ENCODE assay signal across 16 mouse cellular contexts in the genomic region with DNA sequence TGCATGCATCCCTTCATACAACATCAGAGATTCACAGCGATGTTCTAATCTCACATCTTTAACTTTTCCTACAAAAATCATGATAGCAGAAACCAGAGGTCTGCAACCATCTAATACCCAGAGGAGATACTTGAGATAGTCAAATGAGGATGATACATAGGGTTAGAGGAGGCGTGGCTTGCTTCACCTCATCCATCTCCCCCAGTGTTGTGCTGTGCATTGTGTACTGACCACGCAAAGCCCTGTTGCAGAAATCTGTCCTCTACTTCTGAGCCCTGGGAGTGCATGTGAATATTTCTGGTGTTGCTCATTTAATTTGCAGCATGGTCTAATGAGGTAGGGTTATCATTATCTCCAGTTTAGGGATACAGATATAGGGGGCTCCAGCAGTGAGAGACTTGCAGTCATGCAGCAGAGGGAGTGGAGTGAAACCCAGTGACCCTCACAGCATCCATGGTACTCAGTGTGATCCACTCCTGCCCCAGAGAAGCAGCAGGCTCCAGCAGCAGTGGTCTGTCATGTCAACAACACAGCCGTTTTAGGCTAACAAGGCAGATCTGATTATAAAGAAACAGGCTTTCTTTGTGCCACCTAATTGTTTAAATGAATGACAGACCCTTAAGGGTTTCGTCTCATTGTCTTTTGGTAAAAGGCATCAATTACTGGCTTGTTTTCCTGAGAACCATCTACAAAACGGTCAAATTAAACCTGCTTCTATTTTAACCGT.
DNase-seq lines count a peak whose midpoint lies in the region; ATAC-seq and TF ChIP-seq lines count a peak whose summit lies in the region.
"Had no signal": no experiment of that assay in that cellular context is flagged by ENCODE, and none has a peak within 500 bp of the region (broad histone marks: within the 10 kb centered on the region; RNA-seq: fewer than 3 reads in every experiment).

No protein-coding gene starts in this region.

- H3K27ac ChIP-seq in midbrain, embryonic 10.5 days (replicated peaks): peak overlapping the region; percentile 60
- H3K27ac ChIP-seq in midbrain, postnatal 0 days (ENCODE audit: low read depth, low read length): no peak overlapping the region
- peak overlapping the region; percentile 55; the same call in 1 of the 2 replicates for H3K27ac ChIP-seq in embryonic facial prominence, embryonic 10.5 days (replicated peaks)
- peak overlapping the region; percentile 59; the same call in 1 of the 2 replicates for H3K27ac ChIP-seq in forebrain, embryonic 15.5 days (replicated peaks)
- no peak overlapping the region for H3K27ac ChIP-seq in heart, embryonic 12.5 days (ENCODE audit: poor library complexity, severe bottlenecking)
- H3K27ac ChIP-seq: embryonic facial prominence, embryonic 12.5 days; limb, embryonic 15.5 days had no signal

- H3K9ac ChIP-seq in midbrain, postnatal 0 days (replicated peaks; ENCODE audit: low read length, poor library complexity, severe bottlenecking): no peak overlapping the region
- H3K9ac ChIP-seq in forebrain, embryonic 15.5 days (replicated peaks): no peak overlapping the region
- no peak overlapping the region for H3K9ac ChIP-seq in heart, embryonic 12.5 days
- H3K9ac ChIP-seq: embryonic facial prominence, embryonic 12.5 days; limb, embryonic 15.5 days; liver, postnatal 0 days had no signal

- 45% methylated on average over 7 of the region's 7 CpGs for WGBS in midbrain, embryonic 10.5 days
- 54% methylated on average over 7 of the region's 7 CpGs for WGBS in midbrain, postnatal 0 days
- 34% methylated on average over 7 of the region's 7 CpGs for WGBS in embryonic facial prominence, embryonic 10.5 days
- 30% methylated on average over 7 of the region's 7 CpGs for WGBS in forebrain, embryonic 15.5 days
- WGBS in heart, embryonic 12.5 days: 55% methylated on average over 7 of the region's 7 CpGs

- H3K9me3 ChIP-seq in midbrain, embryonic 10.5 days (replicated peaks): no peaks in the 10 kb centered on the region
- H3K9me3 ChIP-seq in midbrain, postnatal 0 days (ENCODE audit: low read length): no peaks in the 10 kb centered on the region
- no peaks in the 10 kb centered on the region for H3K9me3 ChIP-seq in embryonic facial prominence, embryonic 10.5 days
- no peaks in the 10 kb centered on the region for H3K9me3 ChIP-seq in forebrain, embryonic 15.5 days
- no peaks in the 10 kb centered on the region for H3K9me3 ChIP-seq in heart, embryonic 12.5 days (replicated peaks)
- H3K9me3 ChIP-seq: embryonic facial prominence, embryonic 12.5 days; limb, embryonic 15.5 days had no signal

- DNase-seq in midbrain, embryonic 10.5 days (ENCODE audit: low spot score): no peak
- DNase-seq in midbrain, postnatal 0 days (ENCODE audit: low spot score): no peak
- DNase-seq in embryonic facial prominence, embryonic 10.5 days (ENCODE audit: low spot score): peak; percentile 13
- DNase-seq in retina, embryonic 14.5 days (ENCODE audit: low spot score): peak; percentile 77
- DNase-seq in thymus, postnatal 0 days (ENCODE audit: low spot score): no peak
- DNase-seq: cerebellum, adult 9-10 months; gastrocnemius, postnatal 10 days; heart, postnatal 36 days; kidney, postnatal 25 days; liver, postnatal 0 days; right cerebral cortex, postnatal 14 days had no signal

- H3K4me3 ChIP-seq in midbrain, embryonic 10.5 days: no peak overlapping the region
- no peak overlapping the region for H3K4me3 ChIP-seq in midbrain, postnatal 0 days (ENCODE audit: low read depth, low read length)
- no peak overlapping the region for H3K4me3 ChIP-seq in embryonic facial prominence, embryonic 10.5 days
- no peak overlapping the region for H3K4me3 ChIP-seq in forebrain, embryonic 15.5 days
- H3K4me3 ChIP-seq in heart, embryonic 12.5 days: no peak overlapping the region
- H3K4me3 ChIP-seq: embryonic facial prominence, embryonic 12.5 days; limb, embryonic 15.5 days had no signal

- peaks cover 28% of the 10 kb centered on the region for H3K4me1 ChIP-seq in midbrain, embryonic 10.5 days
- H3K4me1 ChIP-seq in midbrain, postnatal 0 days (ENCODE audit: insufficient read depth, low read length): peaks cover 5% of the 10 kb centered on the region; the same call in 1 of the 2 replicates
- peaks cover 19% of the 10 kb centered on the region for H3K4me1 ChIP-seq in embryonic facial prominence, embryonic 10.5 days
- peaks cover 16% of the 10 kb centered on the region for H3K4me1 ChIP-seq in forebrain, embryonic 15.5 days
- H3K4me1 ChIP-seq in heart, embryonic 12.5 days (replicated peaks): peaks cover 9% of the 10 kb centered on the region
- H3K4me1 ChIP-seq: limb, embryonic 15.5 days had no signal

- TF ChIP-seq CTCF in midbrain, postnatal 0 days (IDR thresholded peaks at IDR 0.05): no peak

- no peaks in the 10 kb centered on the region for H3K36me3 ChIP-seq in midbrain, embryonic 10.5 days
- H3K36me3 ChIP-seq in midbrain, postnatal 0 days (ENCODE audit: insufficient read depth, low read length): no peaks in the 10 kb centered on the region
- no peaks in the 10 kb centered on the region for H3K36me3 ChIP-seq in embryonic facial prominence, embryonic 10.5 days (replicated peaks)
- H3K36me3 ChIP-seq in forebrain, embryonic 15.5 days: no peaks in the 10 kb centered on the region
- no peaks in the 10 kb centered on the region for H3K36me3 ChIP-seq in heart, embryonic 12.5 days
- H3K36me3 ChIP-seq: embryonic facial prominence, embryonic 12.5 days; limb, embryonic 15.5 days had no signal

- no peak for ATAC-seq in midbrain, postnatal 0 days (ENCODE audit: low FRiP score)
- peak; percentile 78 for ATAC-seq in forebrain, embryonic 15.5 days (replicated peaks)
- ATAC-seq in heart, embryonic 12.5 days (ENCODE audit: insufficient number of reproducible peaks, low FRiP score): no peak
- ATAC-seq: intestine, postnatal 0 days; liver, postnatal 0 days had no signal

- H3K4me2 ChIP-seq in midbrain, postnatal 0 days (ENCODE audit: low read depth, low read length, poor library complexity, severe bottlenecking): no peak overlapping the region
- H3K4me2 ChIP-seq in forebrain, embryonic 15.5 days (replicated peaks): no peak overlapping the region
- no peak overlapping the region for H3K4me2 ChIP-seq in heart, embryonic 12.5 days
- H3K4me2 ChIP-seq: embryonic facial prominence, embryonic 12.5 days; limb, embryonic 15.5 days had no signal

- no peaks in the 10 kb centered on the region for H3K27me3 ChIP-seq in midbrain, embryonic 10.5 days (ENCODE audit: low read depth, poor library complexity, severe bottlenecking)
- no peaks in the 10 kb centered on the region for H3K27me3 ChIP-seq in midbrain, postnatal 0 days (ENCODE audit: insufficient read depth, low read length)
- no peaks in the 10 kb centered on the region for H3K27me3 ChIP-seq in embryonic facial prominence, embryonic 10.5 days (replicated peaks; ENCODE audit: low read depth, poor library complexity, severe bottlenecking)
- no peaks in the 10 kb centered on the region for H3K27me3 ChIP-seq in forebrain, embryonic 15.5 days
- no peaks in the 10 kb centered on the region for H3K27me3 ChIP-seq in heart, embryonic 12.5 days (replicated peaks)
- H3K27me3 ChIP-seq: embryonic facial prominence, embryonic 12.5 days; limb, embryonic 15.5 days had no signal

Comparison
In these comparisons a context has a peak if more than half of its experiments do, and no peak if none do; other contexts are left out.
1. H3K27ac ChIP-seq: peak in midbrain, embryonic 10.5 days (single experiment), embryonic facial prominence, embryonic 10.5 days (single experiment) and forebrain, embryonic 15.5 days (single experiment); none in midbrain, postnatal 0 days (single experiment) and heart, embryonic 12.5 days (single experiment).
2. DNase-seq: peak in embryonic facial prominence, embryonic 10.5 days (single experiment) and retina, embryonic 14.5 days (single experiment); none in midbrain, embryonic 10.5 days (single experiment), midbrain, postnatal 0 days (single experiment) and thymus, postnatal 0 days (single experiment).